Mouse (Mus musculus): ENCODE results near the gene Adam15. TPM values are rescaled to one million over a fixed set of nuclear protein-coding genes. Genes with fewer than 3 reads are reported as not detected.

Gene Adam15
- polyA plus RNA-seq, 1 experiment from 2014 or later = 74.6 TPM

DNA sequence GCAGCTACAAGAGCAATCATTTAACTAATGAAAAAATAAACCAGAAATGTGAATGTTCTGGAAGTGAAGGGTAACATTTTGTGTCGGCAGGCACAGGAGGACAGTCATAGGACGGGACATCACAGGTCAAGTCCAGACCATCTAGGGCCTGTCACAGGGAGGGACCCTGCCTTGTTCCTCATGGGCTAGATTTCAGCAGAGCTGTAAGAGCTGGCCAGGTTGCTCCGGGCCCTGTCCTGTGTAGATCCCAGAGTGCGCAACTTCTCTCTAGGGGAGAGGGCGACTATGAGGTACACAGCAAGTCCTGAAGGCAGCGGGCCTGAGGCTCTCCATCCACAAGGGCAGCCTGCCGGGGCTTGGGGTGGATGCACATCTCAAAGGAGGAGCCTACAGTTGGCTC, 11.9 kb upstream of the Adam15 start, which contains the start of gene Dcst2:
Gene Dcst2 (plus strand): TSS at position 301 of the 400 bp plus-strand sequence.
- Histone ChIP-seq H3K36me3 (ENCODE audit: control insufficient read depth, insufficient read depth, low read length) (no peaks in the 10 kb centered on the region), H3K4me2 (ENCODE audit: low read length) (no peak within 1 kb of the TSS), H3K4me1 (ENCODE audit: control insufficient read depth, insufficient read depth, low read depth, low read length) (no peaks in the 10 kb centered on the region), H3K4me3 (ENCODE audit: low read length) (no peak within 1 kb of the TSS), H3K9me3 (ENCODE audit: control insufficient read depth, low read length) (no peaks in the 10 kb centered on the region), H3K9ac (ENCODE audit: low read depth, low read length) (no peak within 1 kb of the TSS), H3K27ac (ENCODE audit: low read depth, low read length) (no peak within 1 kb of the TSS), H3K27me3 (replicated peaks; ENCODE audit: control insufficient read depth, insufficient read depth, low read length) (no peaks in the 10 kb centered on the region; the same call in 1 of the 2 replicates)
- no peak for ATAC-seq
- 85% methylated on average over 7 of the region's 7 CpGs for WGBS

DNA sequence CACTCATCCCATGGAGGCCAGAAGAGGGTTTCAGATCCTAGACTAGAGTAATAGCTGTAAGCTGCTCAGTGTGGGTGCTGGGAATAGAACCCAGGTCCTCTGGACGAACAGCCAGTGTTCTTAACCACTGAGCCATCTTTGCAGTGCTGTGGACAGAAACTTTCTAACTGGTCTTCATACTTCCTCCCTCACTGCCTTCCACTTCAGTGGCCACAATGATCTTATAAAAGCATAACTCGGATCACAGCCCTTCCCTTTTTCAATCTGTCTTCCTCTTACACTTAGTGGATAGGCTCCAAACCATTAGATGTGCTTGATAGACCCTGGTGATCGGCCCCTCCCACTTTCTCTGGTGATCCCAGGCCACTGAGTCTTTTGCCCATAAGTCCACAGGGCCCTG, 10.4 kb upstream of the Adam15 start:
- H3K4me3 ChIP-seq (ENCODE audit: low read length) = no peak overlapping the region
- H3K27me3 ChIP-seq (replicated peaks; ENCODE audit: control insufficient read depth, insufficient read depth, low read length) = no peaks in the 10 kb centered on the region; the same call in 1 of the 2 replicates
- no peak for ATAC-seq
- no peak overlapping the region for H3K27ac ChIP-seq (ENCODE audit: low read depth, low read length)
- H3K9ac ChIP-seq (ENCODE audit: low read depth, low read length) = no peak overlapping the region
- no peak overlapping the region for H3K4me2 ChIP-seq (ENCODE audit: low read length)
- H3K9me3 ChIP-seq (ENCODE audit: control insufficient read depth, low read length) = no peaks in the 10 kb centered on the region
- H3K4me1 ChIP-seq (ENCODE audit: control insufficient read depth, insufficient read depth, low read depth, low read length) = no peaks in the 10 kb centered on the region
- H3K36me3 ChIP-seq (ENCODE audit: control insufficient read depth, insufficient read depth, low read length) = no peaks in the 10 kb centered on the region
- 75% methylated on average over 3 of the region's 3 CpGs for WGBS

DNA sequence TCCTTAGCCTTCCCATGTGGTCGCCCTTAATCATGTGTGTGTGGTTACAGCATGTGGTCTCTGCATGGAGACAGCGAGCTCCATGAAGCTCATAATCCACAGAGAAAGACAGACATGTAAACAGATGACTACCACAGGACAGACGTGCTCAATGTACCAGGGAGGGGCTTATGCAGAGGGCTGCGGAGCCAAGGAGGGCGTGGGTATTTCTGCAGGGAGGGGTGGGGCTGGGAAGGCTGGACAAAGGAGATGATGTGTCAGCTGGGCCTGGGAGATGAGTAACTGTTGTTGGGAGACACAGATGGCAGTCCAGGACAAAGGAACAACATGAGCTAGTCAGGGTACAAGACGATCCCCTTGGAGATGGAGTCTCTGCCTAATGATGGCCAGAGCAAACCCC, 9.8 kb upstream of the Adam15 start:
- H3K4me2 ChIP-seq (ENCODE audit: low read length) = no peak overlapping the region
- H3K4me1 ChIP-seq (ENCODE audit: control insufficient read depth, insufficient read depth, low read depth, low read length) = no peaks in the 10 kb centered on the region
- H3K4me3 ChIP-seq (ENCODE audit: low read length) = no peak overlapping the region
- ATAC-seq = no peak
- H3K9me3 ChIP-seq (ENCODE audit: control insufficient read depth, low read length) = no peaks in the 10 kb centered on the region
- H3K27ac ChIP-seq (ENCODE audit: low read depth, low read length) = no peak overlapping the region
- WGBS = 52% methylated on average over 6 of the region's 6 CpGs
- H3K36me3 ChIP-seq (ENCODE audit: control insufficient read depth, insufficient read depth, low read length) = no peaks in the 10 kb centered on the region
- no peak overlapping the region for H3K9ac ChIP-seq (ENCODE audit: low read depth, low read length)
- H3K27me3 ChIP-seq (replicated peaks; ENCODE audit: control insufficient read depth, insufficient read depth, low read length) = no peaks in the 10 kb centered on the region; the same call in 1 of the 2 replicates

DNA sequence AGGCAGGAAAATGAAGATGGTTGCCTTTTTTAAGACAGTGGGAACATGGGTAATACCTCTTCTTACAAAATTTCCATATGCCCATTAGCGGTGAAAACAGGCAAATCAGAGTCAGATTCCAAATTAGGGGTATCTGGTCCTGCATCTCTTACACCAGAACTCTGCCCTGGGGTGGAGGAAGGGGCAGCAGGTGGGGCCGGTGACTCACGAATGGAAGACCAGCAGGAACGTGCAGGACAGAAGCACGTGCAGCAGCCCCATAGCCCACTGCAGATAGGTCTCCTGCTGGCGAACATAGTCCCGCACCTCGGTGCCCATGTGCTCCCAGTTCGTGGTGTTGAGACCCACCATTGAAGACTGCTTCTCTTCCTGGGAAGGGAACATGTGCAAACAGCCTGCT, 6.2 kb upstream of the Adam15 start:
- no peak for ATAC-seq
- WGBS = 74% methylated on average over 9 of the region's 9 CpGs
- Histone ChIP-seq H3K27ac (ENCODE audit: low read depth, low read length) (no peak overlapping the region), H3K27me3 (replicated peaks; ENCODE audit: control insufficient read depth, insufficient read depth, low read length) (no peaks in the 10 kb centered on the region; the same call in 1 of the 2 replicates), H3K36me3 (ENCODE audit: control insufficient read depth, insufficient read depth, low read length) (no peaks in the 10 kb centered on the region), H3K9ac (ENCODE audit: low read depth, low read length) (no peak overlapping the region), H3K9me3 (ENCODE audit: control insufficient read depth, low read length) (no peaks in the 10 kb centered on the region), H3K4me3 (ENCODE audit: low read length) (no peak overlapping the region), H3K4me2 (ENCODE audit: low read length) (no peak overlapping the region), H3K4me1 (ENCODE audit: control insufficient read depth, insufficient read depth, low read depth, low read length) (peaks cover 2% of the 10 kb centered on the region; the same call in 1 of the 2 replicates)

DNA sequence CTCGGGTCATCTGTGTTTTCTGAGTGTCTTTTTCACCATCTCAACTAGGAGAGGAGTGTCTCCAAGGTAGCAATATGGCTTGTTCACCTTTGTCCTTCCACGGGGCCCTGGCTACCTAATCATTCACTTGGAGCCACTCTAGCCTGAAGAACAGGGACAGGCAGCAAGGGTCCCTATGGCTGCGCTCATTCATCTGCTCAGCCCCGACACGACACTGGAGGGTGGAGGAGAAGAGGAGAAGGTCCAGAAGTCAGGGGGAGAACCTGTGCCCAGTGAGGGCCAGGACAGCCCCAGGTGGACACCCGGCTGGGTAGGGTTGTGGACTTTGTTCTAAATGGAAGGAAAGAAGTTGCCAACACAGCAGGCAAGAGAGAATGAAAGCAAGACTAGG, 5.7 kb upstream of the Adam15 start:
- Histone ChIP-seq H3K4me1 (ENCODE audit: control insufficient read depth, insufficient read depth, low read depth, low read length) (peaks cover 5% of the 10 kb centered on the region; the same call in 1 of the 2 replicates), H3K4me2 (ENCODE audit: low read length) (no peak overlapping the region), H3K9me3 (ENCODE audit: control insufficient read depth, low read length) (no peaks in the 10 kb centered on the region), H3K9ac (ENCODE audit: low read depth, low read length) (no peak overlapping the region), H3K36me3 (ENCODE audit: control insufficient read depth, insufficient read depth, low read length) (no peaks in the 10 kb centered on the region), H3K27me3 (replicated peaks; ENCODE audit: control insufficient read depth, insufficient read depth, low read length) (no peaks in the 10 kb centered on the region; the same call in 1 of the 2 replicates), H3K4me3 (ENCODE audit: low read length) (no peak overlapping the region), H3K27ac (ENCODE audit: low read depth, low read length) (no peak overlapping the region)
- no peak for ATAC-seq
- 79% methylated on average over 6 of the region's 6 CpGs for WGBS

DNA sequence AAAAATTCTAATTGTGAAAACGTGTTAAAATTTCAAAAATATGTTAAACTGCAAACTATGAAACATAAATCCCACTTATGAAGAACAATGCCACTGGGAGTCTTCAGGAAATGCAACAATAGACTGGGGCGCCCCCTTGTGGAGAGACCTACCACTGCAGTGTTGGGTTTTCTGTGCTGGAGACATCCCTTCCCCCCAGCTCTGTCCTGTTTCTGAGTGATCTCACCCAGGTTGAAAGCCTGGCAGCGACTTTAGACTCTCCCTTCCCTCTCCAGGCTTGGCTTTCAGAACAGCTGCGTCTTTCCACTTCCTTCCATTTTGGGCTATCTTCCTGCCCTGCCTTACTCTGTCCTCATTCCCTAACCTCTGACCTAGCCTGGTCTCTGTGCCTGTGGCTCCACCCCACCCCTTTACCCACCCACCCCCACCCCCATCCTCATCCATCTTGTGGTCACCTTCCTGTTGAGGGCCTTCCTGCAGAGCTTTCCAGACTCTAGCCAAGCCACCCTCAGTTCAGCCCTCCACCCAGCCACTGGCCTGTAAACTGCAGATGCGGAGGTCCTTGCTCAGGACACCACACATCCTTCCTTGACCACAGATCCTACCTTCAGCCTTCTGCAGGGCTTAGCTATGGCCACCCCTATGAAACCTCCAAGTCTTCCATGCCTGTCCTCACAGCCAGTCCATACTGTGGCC, 5.2 kb upstream of the Adam15 start:
- no peaks in the 10 kb centered on the region for H3K36me3 ChIP-seq (ENCODE audit: control insufficient read depth, insufficient read depth, low read length)
- H3K27ac ChIP-seq (ENCODE audit: low read depth, low read length) = no peak overlapping the region
- H3K4me3 ChIP-seq (ENCODE audit: low read length) = no peak overlapping the region
- H3K4me1 ChIP-seq (ENCODE audit: control insufficient read depth, insufficient read depth, low read depth, low read length) = peaks cover 6% of the 10 kb centered on the region; the same call in 1 of the 2 replicates
- no peak overlapping the region for H3K9ac ChIP-seq (ENCODE audit: low read depth, low read length)
- no peaks in the 10 kb centered on the region for H3K9me3 ChIP-seq (ENCODE audit: control insufficient read depth, low read length)
- no peak overlapping the region for H3K4me2 ChIP-seq (ENCODE audit: low read length)
- no peaks in the 10 kb centered on the region; the same call in 1 of the 2 replicates for H3K27me3 ChIP-seq (replicated peaks; ENCODE audit: control insufficient read depth, insufficient read depth, low read length)
- 18% methylated on average over 5 of the region's 5 CpGs for WGBS
- no peak for ATAC-seq

DNA sequence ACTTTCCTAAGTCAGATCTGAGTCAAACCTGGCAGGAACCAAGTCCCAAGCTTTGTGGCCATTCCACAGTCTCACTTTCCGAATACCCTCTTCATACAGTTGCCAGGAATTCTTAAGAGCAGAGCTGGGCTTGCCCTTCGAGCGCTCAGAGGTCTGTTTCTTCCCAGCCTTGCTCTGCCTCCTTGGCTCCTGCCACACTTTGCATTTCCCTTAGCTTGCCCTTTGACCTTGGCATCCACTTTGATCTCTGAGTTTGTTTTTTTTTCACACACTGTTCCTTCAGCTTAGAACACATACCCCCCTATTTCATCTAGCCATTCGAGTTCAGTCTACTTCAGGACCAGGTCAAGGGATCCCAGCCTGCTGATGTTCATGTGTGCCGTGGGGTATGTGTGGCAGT, 1.5 kb upstream of the Adam15 start:
- H3K4me3 ChIP-seq (ENCODE audit: low read length) = no peak overlapping the region
- H3K36me3 ChIP-seq (ENCODE audit: control insufficient read depth, insufficient read depth, low read length) = no peaks in the 10 kb centered on the region
- ATAC-seq = no peak
- H3K4me2 ChIP-seq (ENCODE audit: low read length) = no peak overlapping the region
- H3K4me1 ChIP-seq (ENCODE audit: control insufficient read depth, insufficient read depth, low read depth, low read length) = peaks cover 13% of the 10 kb centered on the region
- H3K9ac ChIP-seq (ENCODE audit: low read depth, low read length) = no peak overlapping the region
- WGBS = 68% methylated on average over 5 of the region's 5 CpGs
- H3K9me3 ChIP-seq (ENCODE audit: control insufficient read depth, low read length) = no peaks in the 10 kb centered on the region
- H3K27me3 ChIP-seq (replicated peaks; ENCODE audit: control insufficient read depth, insufficient read depth, low read length) = no peaks in the 10 kb centered on the region
- H3K27ac ChIP-seq (ENCODE audit: low read depth, low read length) = no peak overlapping the region

DNA sequence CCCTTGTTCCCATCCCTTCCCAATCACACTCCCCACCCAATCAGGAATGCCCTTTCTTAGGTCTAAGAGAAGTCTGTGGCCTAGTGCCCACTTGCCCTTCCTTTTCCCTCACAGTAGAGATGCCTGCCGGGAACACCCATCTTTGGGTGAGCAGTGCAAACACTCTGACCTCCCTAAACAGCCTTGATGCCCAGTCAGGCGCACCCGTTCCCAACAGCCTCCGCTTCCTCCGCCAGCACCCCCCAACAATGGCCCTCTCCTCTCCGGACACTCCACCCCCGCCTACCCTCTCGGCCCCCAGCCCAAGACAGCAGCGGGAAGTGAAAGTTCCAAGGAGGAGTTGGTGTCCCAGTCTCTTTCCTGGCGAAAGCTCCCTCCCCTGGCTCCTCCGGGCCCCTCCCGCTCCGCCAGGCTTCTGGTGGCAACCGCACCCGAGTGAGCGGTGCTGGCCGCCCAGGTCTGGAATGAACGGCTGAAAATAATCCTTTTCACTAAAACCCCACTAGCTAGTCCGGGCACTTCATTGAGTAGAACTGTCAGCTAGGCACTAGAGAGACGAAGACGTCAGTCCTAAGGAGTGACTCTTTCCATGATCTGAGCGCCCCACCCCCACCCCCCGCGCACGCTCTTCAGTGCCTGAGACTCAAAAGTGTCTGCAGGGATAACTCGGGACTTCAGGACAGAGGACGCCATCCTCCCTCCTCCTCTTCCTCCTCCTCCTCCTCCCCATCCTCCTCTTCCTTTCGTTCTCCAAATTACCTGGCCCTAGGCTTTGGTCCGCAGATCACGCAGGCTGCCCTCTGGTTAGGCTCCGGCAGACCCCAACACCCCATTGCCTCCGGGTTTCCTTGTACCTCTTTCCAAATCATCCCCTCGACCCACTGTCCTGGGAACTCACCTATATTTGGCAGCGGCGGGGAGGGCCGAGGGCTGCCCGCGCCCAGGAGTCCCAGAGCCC, 606 bp downstream of the Adam15 start:
- no peaks in the 10 kb centered on the region for H3K9me3 ChIP-seq (ENCODE audit: control insufficient read depth, low read length)
- peak overlapping the region; percentile 98 for H3K4me2 ChIP-seq (ENCODE audit: low read length)
- peak; percentile 31 for ATAC-seq
- peak overlapping the region; percentile 90 for H3K27ac ChIP-seq (ENCODE audit: low read depth, low read length)
- peaks cover 13% of the 10 kb centered on the region for H3K4me1 ChIP-seq (ENCODE audit: control insufficient read depth, insufficient read depth, low read depth, low read length)
- WGBS = under 1% methylated on average over 38 of the region's 38 CpGs
- peak overlapping the region; percentile 85 for H3K9ac ChIP-seq (ENCODE audit: low read depth, low read length)
- no peaks in the 10 kb centered on the region for H3K27me3 ChIP-seq (replicated peaks; ENCODE audit: control insufficient read depth, insufficient read depth, low read length)
- peak overlapping the region; percentile 82 for H3K4me3 ChIP-seq (ENCODE audit: low read length)
- peaks cover 7% of the 10 kb centered on the region; the same call in 1 of the 2 replicates for H3K36me3 ChIP-seq (ENCODE audit: control insufficient read depth, insufficient read depth, low read length)

DNA sequence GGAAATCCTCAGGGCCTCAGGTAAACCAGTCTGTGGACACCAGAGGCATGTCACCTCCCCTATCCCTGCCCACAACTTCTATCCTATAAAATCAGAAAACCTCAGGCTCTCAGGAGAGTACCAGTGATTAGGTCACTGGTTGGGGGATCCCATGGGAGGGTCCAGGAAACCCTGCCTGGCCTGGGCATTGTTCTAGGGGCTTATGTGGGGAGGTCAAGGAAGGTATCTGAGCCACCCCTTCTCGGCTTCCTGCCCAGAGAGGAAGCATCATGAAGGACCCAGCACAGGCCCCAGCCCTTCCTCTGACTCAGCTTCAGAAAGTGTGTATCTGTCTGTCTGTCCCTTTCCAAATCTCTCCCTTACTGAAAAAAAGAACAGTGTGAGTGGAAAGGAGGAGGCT, 1.9 kb downstream of the Adam15 start:
- no peak overlapping the region for H3K4me2 ChIP-seq (ENCODE audit: low read length)

More for the DNA sequence above, 1.9 kb downstream of the Adam15 start:
- Histone ChIP-seq H3K9ac (ENCODE audit: low read depth, low read length) (no peak overlapping the region), H3K4me1 (ENCODE audit: control insufficient read depth, insufficient read depth, low read depth, low read length) (peaks cover 13% of the 10 kb centered on the region), H3K4me3 (ENCODE audit: low read length) (no peak overlapping the region), H3K36me3 (ENCODE audit: control insufficient read depth, insufficient read depth, low read length) (peaks cover 7% of the 10 kb centered on the region; the same call in 1 of the 2 replicates), H3K27ac (ENCODE audit: low read depth, low read length) (no peak overlapping the region), H3K9me3 (ENCODE audit: control insufficient read depth, low read length) (no peaks in the 10 kb centered on the region), H3K27me3 (replicated peaks; ENCODE audit: control insufficient read depth, insufficient read depth, low read length) (no peaks in the 10 kb centered on the region)
- no peak for ATAC-seq
- 70% methylated on average over 1 of the region's 1 CpGs for WGBS
